Mouse (Mus musculus): ENCODE measurements at regions not wholly inside any gene's neighbourhood (a gene's known extent, or its start where the extent isn't known, plus 50 kb on each side); places are given as distances from the start of the nearest gene placed in this dataset.
A peak's percentile ranks its signal among the peaks of the same experiment; 100 is the strongest.

DNA sequence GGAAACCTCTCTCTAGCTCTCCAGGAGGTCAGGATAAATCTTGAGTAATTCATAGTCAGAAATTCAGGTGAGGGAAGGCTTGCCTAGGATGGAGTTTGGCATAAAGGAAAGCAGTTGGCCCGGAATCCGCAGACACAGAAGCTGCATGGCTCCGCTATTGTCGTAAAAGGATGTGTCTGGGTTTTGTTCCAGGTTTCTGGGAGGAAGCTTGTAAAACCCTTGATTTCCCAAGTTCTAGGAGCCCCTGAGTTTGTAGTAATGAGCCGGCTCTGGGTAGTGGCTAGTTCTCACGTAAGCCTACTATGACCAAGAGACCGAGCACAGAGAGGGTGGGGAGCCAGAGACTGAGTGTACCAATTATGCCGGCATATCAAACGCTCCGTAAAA lies 52.7 kb upstream of the Gm21915 start:
- DNase-seq (ENCODE audit: low read depth, low spot score): no peak

DNA sequence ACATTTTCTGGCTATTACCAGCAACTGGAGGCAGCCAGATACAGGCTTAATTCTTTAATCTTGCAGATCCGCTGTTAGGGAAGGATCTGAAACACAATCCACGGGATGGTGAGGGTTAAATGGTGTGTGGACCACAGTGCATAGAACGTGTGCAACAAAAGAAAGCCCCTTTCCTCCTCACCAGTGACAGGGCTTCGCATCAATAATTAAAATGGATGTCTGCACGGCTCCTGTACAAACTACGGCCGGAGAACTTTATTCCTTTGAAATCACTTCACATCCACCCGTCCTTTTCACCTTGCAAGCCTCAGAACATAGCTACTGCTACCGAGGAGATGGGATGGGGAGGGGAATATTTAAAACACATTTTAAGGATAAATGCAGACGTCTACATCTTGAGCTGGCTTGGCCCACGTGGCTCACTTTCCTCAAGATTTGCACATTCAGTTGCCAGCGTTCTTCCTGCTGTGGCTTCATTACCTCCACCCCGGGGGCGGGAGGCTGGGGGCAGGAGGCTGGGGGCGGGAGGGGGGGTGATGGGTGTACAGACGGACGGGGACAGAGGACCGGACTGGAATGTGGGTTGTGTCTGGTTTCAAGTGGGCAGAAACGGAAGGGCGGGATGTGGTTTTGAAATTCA lies 53.3 kb upstream of the Gm21915 start:
- DNase-seq (ENCODE audit: low read depth, low spot score): no peak

DNA sequence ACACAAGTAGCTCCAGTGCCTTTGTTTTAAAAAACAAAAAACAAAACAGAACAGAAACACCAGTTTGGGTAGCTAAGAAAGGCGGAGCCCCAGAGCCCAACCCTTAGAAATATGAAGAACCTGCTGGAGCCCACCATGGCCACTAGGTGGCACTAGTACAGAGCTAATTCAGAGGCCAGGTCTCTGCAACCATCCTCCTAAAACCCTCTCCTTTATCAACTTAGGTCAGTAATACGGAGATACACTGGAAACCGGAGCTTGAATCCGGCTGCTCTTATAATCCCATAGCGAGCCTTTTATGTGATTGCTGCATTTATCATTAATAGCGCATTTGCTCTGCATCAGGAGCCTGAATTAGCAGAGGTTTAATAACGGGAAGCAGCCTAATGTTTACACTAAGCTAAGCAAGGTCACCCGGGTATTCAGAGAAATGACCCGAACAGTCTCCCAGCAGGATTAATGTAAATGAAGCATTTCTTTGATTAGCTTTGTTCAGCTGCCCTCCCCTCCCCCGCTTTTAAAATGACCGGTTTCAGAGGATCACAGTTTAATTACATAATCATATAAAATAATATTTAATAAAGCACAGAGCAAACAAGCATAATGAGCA lies 53.9 kb upstream of the Gm21915 start:
- DNase-seq (ENCODE audit: low read depth, low spot score): peak; percentile 87

DNA sequence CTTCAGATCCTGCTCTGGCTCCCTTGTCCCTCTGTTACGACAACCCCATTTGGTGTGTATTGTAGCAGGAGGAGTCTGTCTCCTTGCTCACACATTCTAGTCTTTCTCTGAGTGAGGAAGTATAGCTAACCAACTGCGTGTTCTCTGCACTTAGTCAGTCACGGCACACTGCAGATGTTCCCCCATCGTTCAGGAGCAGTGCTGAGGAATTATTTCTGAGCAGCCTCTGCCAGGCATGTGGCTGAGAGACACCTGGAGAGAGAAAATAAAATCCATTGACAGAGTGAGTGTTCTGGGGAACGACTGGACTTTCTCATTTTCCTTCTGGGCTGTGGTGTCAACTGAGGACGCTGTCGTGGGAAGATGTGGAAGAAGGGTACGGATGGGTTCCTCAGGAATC lies 54.5 kb upstream of the Gm21915 start:
- DNase-seq (ENCODE audit: low read depth, low spot score): no peak

DNA sequence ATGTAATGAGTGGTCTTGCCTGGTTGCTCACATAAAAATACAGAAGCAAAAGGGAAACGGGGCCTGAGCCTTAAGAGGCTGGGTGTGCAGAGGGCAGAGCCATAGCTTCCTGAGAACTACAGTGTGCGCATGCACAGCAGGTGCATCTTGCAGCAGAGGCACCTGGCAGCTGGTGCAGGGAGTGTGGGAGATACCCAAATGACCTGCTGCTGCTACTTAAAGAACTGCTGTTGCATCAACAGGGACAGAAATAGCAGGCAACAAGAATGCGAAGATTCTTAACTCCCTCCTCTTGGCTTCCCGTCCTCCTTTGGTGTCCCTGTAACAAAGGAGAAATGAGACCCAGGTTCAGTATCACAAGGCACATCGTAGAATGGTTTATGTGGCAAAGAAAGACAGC lies 56.3 kb upstream of the Gm21915 start:
- peak; percentile 18 for DNase-seq (ENCODE audit: low read depth, low spot score)

DNA sequence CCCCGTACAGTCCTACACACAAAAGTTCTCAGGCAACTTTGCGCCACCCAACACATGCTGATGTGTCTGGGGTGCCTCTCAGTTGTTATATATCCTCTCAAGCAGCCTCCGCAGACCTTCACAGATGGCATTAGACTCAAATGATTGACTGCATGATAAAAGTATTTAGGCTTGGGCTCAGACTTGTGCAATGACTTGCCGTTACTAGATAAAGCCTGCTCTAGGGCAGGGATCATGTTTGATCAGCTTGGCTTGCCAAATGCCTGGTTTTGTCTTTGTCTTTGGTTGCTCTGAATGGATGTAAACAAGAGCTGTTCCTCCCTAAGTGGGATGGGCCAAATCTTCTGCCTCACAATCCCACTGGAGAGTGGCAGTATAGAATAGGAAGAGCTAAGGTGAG lies 57.2 kb upstream of the Gm21915 start:
- peak; percentile 50 for DNase-seq (ENCODE audit: low read depth, low spot score)

DNA sequence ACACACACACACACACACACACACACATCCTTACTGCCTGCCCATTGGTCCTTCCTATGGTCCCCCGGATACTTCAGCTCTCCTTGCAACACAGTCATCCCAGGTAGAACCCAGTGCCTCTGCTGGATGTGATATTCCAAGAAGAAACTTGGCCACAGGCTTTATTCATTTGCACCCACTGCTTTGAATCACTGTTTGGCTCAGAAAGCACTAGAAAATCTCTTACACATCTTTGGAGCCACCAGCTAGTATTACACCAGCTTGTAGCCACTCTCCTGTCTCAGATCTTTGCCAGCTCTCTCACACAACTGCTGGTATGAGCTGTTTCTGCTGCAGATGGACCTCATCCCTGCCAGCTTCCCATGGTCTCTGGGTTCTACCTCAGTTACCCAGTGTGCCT lies 57.7 kb upstream of the Gm21915 start:
- peak; percentile 57 for DNase-seq (ENCODE audit: low read depth, low spot score)

DNA sequence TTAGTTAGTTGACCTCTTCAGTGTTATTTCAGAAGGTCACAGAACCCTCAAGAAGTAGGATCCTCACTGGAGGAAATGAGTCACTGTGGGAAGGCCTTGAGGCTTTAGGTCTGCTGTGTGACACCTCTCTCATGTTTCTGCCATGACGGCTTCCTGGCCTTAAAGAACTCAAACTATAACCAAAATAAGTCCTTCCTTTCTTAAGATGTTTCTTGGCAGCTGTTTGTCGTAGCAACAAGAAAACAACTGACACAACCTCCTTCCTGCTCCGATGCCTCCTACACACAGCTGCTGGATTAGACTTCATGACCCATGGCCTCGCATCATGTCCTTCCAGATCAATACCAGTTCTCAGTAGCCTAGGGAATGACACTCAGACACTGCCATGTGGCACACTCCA lies 58.1 kb upstream of the Gm21915 start:
- DNase-seq (ENCODE audit: low read depth, low spot score): peak; percentile 89

DNA sequence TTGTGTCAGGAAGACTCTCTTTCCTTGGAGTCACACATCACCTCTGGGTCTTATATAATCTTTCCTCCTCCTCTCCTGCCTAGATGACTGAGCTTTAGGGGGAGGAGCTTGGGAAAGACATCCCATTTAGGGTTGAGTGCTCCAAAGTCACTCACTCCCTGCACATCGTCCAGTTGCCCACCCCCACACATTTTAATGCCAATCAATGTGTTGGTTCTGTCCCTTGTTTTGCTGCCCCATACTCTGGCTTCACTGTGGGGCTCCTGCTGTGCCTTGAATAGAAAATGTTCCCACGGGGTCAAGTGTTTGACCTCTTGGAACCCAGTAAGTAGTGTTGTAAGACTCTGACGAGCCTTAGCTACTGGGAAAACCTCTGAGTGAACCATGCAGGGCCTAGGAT lies 58.8 kb upstream of the Gm21915 start:
- DNase-seq (ENCODE audit: low read depth, low spot score): peak; percentile 44

DNA sequence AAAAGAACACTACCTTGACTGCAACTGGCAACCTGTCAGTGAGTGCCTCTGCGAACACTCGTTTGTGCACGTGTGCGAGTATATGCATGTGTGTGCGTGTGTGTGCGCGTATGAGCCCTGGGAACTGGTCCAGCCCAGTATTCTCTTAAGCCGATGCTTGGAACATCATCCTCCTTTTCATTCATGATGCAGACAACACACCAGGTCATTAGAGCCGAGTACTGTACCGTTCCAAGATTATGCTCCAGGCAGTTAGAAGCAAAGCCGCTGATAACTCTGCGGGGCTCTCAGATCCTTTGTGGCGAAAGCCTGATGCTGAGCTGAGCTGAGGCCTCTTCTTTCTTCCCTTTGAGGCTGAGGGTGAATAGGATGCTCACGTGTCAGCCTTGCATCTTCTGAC lies 61.8 kb upstream of the Gm21915 start:
- DNase-seq (ENCODE audit: low read depth, low spot score): no peak

DNA sequence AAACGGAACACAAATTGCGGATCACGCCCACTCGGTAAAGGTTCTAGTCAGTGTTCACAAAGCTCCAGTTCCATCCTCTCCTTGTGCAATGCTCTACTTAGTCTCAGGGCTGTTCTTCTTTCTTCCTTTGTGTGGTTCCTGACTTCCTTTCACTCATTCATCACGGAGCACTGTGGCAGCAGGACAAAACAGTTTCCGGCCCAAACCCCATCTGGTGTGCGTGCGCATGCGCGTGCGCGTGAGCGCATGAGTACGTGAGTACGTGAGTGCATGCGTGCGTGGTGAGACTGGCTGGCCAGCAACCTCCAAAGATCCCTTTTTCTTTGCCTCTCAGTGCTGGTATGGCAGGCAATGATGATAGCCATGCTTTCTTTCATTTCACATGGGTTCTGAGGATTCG lies 62.5 kb upstream of the Gm21915 start:
- DNase-seq (ENCODE audit: low read depth, low spot score): no peak

DNA sequence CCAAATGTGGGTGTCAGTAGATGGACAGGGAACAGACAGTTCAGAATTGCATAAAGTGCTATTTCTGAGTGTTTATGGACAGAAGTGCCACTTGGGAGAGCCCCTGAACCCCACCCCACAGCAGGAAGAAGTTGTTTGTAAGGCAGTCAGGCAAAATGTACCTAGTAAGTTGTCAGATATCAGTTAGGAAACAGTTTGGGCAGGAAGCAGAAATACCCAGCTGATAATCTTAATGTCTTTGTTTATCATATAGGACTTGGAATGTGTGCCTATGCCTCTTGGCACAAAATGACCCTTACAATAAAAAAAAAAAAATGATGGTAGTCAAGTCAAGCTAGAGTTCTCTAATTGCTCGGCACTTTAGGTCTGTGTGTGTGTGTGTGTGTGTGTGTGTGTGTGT lies 66.9 kb upstream of the Gm21915 start:
- no peak for DNase-seq (ENCODE audit: low read depth, low spot score)

DNA sequence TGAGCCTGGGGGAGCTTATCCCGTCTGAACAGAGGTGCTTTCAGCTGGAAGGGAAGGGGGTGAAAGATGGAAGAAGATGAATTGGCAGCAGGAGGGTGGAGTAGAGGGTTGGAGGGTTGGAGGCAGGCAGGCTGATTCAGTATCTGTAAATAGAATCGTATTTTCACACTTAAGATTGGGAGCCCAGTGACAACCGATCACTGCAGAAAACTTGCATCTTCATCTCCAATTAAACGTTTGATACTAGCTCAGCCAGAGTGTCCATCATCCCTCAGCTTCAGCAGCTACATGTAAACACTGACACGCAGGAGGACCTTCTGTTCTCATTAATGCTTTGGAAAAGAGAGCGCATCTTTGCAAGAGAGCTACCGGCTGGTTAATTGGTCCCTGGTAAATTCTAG lies 67.2 kb upstream of the Gramd1b start:
- no peak for DNase-seq (ENCODE audit: low read depth, low spot score)

DNA sequence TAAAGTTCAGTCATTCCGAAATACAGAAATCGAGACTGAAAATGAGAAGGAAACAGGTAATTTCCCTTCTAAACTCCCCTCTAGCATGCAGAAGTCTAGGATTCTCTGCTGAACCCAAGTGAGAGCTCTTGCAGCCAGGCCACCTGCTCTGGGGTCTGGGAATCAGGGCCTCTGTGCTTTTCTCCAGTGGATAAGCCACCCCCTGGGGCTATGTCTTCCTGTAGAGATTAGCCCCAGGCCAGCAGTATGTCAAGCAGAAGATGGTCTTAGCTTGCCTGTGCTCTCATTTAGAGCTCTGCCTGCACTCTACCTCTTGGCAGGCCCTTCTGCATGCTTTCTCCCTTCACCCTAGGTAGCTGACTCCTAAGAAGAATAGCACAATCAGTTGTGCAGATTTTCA lies 56.2 kb upstream of the Gramd1b start:
- DNase-seq (ENCODE audit: low read depth, low spot score): no peak

DNA sequence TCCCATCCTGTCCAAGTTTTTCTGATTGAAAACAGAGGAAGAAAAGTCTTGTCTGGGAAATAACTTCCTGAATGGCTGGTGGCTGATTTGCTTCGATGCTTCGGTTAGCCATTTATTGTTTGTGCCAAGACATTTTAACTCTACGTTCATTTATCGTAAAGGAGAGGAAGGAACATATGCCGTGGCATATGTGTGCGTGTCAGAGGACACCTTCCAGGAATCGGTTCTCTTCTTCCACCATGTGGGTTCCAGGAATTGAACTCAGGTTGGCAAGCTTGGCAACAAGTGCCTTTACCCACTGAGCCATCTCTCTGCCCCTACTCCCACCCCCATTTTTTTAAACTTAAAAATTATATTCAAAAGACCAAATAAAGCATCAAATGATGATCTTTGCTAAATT lies 55.4 kb upstream of the Gramd1b start:
- no peak for DNase-seq (ENCODE audit: low read depth, low spot score)

DNA sequence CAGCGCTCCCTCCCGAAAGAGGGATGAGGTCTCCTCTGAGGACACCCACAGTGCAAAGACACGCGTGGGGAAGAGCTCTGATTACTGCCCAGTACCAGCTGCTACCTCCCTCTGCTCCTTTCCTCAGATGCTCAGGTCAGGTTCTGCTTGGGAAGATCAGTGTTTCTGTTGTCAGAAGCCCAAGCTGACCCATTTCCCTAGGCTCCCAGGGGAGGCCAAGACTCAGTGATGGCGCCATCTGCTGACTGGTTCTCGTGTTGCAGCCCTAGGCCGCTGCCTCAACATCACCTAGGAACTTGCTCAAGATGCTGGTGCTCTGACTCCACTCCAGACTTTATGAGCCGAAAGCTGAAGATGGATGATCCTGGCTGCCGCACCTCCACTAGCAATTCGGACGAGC lies 52.4 kb upstream of the Gramd1b start:
- peak; percentile 63 for DNase-seq (ENCODE audit: low read depth, low spot score)

DNA sequence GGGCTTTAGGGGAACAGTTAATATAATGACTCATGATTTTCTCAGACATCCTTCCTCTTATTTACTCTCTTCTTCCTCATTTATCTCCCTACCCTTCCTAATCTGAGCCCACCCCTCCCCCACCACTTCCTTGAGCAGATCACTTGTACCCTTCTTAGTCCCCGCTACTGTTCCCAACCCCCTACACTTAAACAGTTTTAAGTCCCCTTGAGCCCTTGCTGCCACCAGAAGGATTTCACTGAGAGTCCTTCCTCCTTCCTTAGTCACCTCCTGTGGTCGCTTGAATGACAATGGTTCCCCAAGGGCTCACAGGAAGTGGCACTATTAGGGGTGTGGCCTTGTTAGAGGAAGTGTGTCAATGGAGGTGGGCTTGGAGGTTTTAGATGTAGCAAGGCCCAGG lies 50.7 kb upstream of the Gramd1b start:
- DNase-seq (ENCODE audit: low read depth, low spot score): no peak

Data from 3T3-L1 (cell line).